Mouse (Mus musculus): ENCODE results near the gene Nr3c2.

- TF ChIP-seq CTCF (IDR thresholded peaks at IDR 0.05; ENCODE audit: low read depth, low read length) (no peak), POLR2A (IDR thresholded peaks at IDR 0.05; ENCODE audit: insufficient read depth, low read length) (no peak), EP300 (IDR thresholded peaks at IDR 0.05; ENCODE audit: insufficient read depth, low read depth, low read length) (no peak)
These were observed 393.4 kb downstream of the Nr3c2 start for GRCm38 (mm10) chr8:77292649-77293048.
